Mouse (Mus musculus) thymus, adult 18-20 months (tissue): ENCODE results near the gene Proca1.
"Not testable (repeated sequence)": the region's sequence is repeated elsewhere in the genome, so short reads cannot be mapped to it uniquely, and the experiment has no call there.

Experiments
- DNase-seq, 2 experiments: peaks; one replicate each; pipeline ENCODE4 v3.0.0; 2022; ENCODE audit warnings: mixed read lengths in 2 of 2

Proca1 gene

GRCm38 (mm10) chr11:78182961-78183844, 10.0 kb upstream of the Proca1 start, which contains the start of gene Rpl23a:
Rpl23a (minus strand) TSS chr11:78183584.
- peak; percentile 60 to 78 for DNase-seq

- DNase-seq = no peak
These were observed 9.2 kb upstream of the Proca1 start for GRCm38 (mm10) chr11:78183884-78184514.

GRCm38 (mm10) chr11:78184702-78185101, 8.5 kb upstream of the Proca1 start:
- DNase-seq = not testable (repeated sequence)

- DNase-seq = no peak
These were observed 4.6 kb upstream of the Proca1 start, which contains the start of gene Rab34 for GRCm38 (mm10) chr11:78188331-78189233. Rab34 (plus strand) TSS chr11:78188430.

GRCm38 (mm10) chr11:78189234-78190040, 3.8 kb upstream of the Proca1 start:
- DNase-seq = no peak

GRCm38 (mm10) chr11:78190041-78190440, 3.2 kb upstream of the Proca1 start:
- DNase-seq = no peak

- peak; percentile 23 to 33 for DNase-seq
These were observed 1.4 kb downstream of the Proca1 start for GRCm38 (mm10) chr11:78194411-78195100.

GRCm38 (mm10) chr11:78195101-78195863, 2.1 kb downstream of the Proca1 start:
- no peak for DNase-seq

GRCm38 (mm10) chr11:78202372-78202771, 9.2 kb downstream of the Proca1 start:
- no peak for DNase-seq

GRCm38 (mm10) chr11:78204287-78204686, 11.1 kb downstream of the Proca1 start:
- DNase-seq = no peak

- no peak for DNase-seq
These were observed 12.4 kb downstream of the Proca1 start for GRCm38 (mm10) chr11:78205361-78206206.

- no peak for DNase-seq
These were observed 14.0 kb downstream of the Proca1 start for GRCm38 (mm10) chr11:78207190-78207589.

- DNase-seq = no peak
These were observed 16.7 kb downstream of the Proca1 start for GRCm38 (mm10) chr11:78209886-78210285.

GRCm38 (mm10) chr11:78210615-78211014, 17.4 kb downstream of the Proca1 start:
- no peak for DNase-seq

- no peak for DNase-seq
These were observed 18.3 kb downstream of the Proca1 start for GRCm38 (mm10) chr11:78211513-78211912.

- DNase-seq = peak in 1 of 2 experiments; percentile 19
These were observed 20.1 kb downstream of the Proca1 start for GRCm38 (mm10) chr11:78213086-78213817.

GRCm38 (mm10) chr11:78215709-78216317, 22.6 kb downstream of the Proca1 start:
- DNase-seq = peak in 1 of 2 experiments; percentile 29

GRCm38 (mm10) chr11:78223586-78223985, 30.4 kb downstream of the Proca1 start:
- DNase-seq = no peak
